Comparison of ENCODE assay signal across 8 mouse cellular contexts in genomic region chr5:124326829-124327228, GRCm38 (mm10). TPM values are rescaled to one million over a fixed set of nuclear protein-coding genes. Genes with fewer than 3 reads are reported as not detected.
DNase-seq lines count a peak whose midpoint lies in the region; ATAC-seq and TF ChIP-seq lines count a peak whose summit lies in the region.

No protein-coding gene starts in this region.

- DNase-seq in lung, embryonic 14.5 days, result no peak
- no peak for DNase-seq in lung, postnatal 25 days (ENCODE audit: low spot score)
- no peak for DNase-seq in embryonic facial prominence, embryonic 14.5 days (ENCODE audit: low spot score)
- no peak for DNase-seq in right cerebral cortex, postnatal 36 days (ENCODE audit: low spot score in 2 of 2)
- no peak for DNase-seq in ovary, postnatal 36 days (ENCODE audit: low spot score)
- no peak for DNase-seq in embryo, embryonic 9.5 days (ENCODE audit: extremely low spot score)

- ATAC-seq in lung, embryonic 14.5 days (ENCODE audit: insufficient read depth), result no peak
- ATAC-seq in embryonic facial prominence, embryonic 14.5 days (ENCODE audit: low read depth), result no peak
- no peak for ATAC-seq in intestine, embryonic 16.5 days
- no peak for ATAC-seq in neural tube, embryonic 14.5 days (ENCODE audit: low read depth)

- no peaks in the 10 kb centered on the region for H3K9me3 ChIP-seq in lung, embryonic 14.5 days (ENCODE audit: low read depth, low read length)
- no peaks in the 10 kb centered on the region for H3K9me3 ChIP-seq in embryonic facial prominence, embryonic 14.5 days (ENCODE audit: control insufficient read depth, low read length)
- H3K9me3 ChIP-seq in intestine, embryonic 16.5 days (ENCODE audit: control insufficient read depth, low read length), result no peaks in the 10 kb centered on the region
- no peaks in the 10 kb centered on the region for H3K9me3 ChIP-seq in neural tube, embryonic 14.5 days (ENCODE audit: control insufficient read depth, low read length)

- no peak for TF ChIP-seq CTCF in lung, embryonic 14.5 days (IDR thresholded peaks at IDR 0.05; ENCODE audit: low read depth)

- no peaks in the 10 kb centered on the region for H3K27me3 ChIP-seq in lung, embryonic 14.5 days (ENCODE audit: insufficient read depth, low read length)
- H3K27me3 ChIP-seq in embryonic facial prominence, embryonic 14.5 days (replicated peaks; ENCODE audit: control insufficient read depth, insufficient read depth, low read length), result no peaks in the 10 kb centered on the region
- no peaks in the 10 kb centered on the region for H3K27me3 ChIP-seq in intestine, embryonic 16.5 days (replicated peaks; ENCODE audit: control insufficient read depth, insufficient read depth, low read length)
- H3K27me3 ChIP-seq in neural tube, embryonic 14.5 days (ENCODE audit: control insufficient read depth, insufficient read depth, low read length), result no peaks in the 10 kb centered on the region

- H3K4me2 ChIP-seq in lung, embryonic 14.5 days, result peak overlapping the region; percentile 73
- H3K4me2 ChIP-seq in embryonic facial prominence, embryonic 14.5 days (ENCODE audit: low read depth, low read length), result peak overlapping the region; percentile 61
- peak overlapping the region; percentile 53 for H3K4me2 ChIP-seq in intestine, embryonic 16.5 days (ENCODE audit: low read depth, low read length)
- H3K4me2 ChIP-seq in neural tube, embryonic 14.5 days (ENCODE audit: low read depth, low read length), result peak overlapping the region; percentile 84

- under 1% methylated on average over 8 of the region's 8 CpGs for WGBS in lung, embryonic 14.5 days
- WGBS in embryonic facial prominence, embryonic 14.5 days, result 3% methylated on average over 8 of the region's 8 CpGs
- 2% methylated on average over 8 of the region's 8 CpGs for WGBS in intestine, embryonic 16.5 days
- WGBS in neural tube, embryonic 14.5 days, result 1% methylated on average over 8 of the region's 8 CpGs

- H3K4me3 ChIP-seq in lung, embryonic 14.5 days (ENCODE audit: low read depth, low read length), result peak overlapping the region; percentile 61
- H3K4me3 ChIP-seq in embryonic facial prominence, embryonic 14.5 days (ENCODE audit: low read depth, low read length), result peak overlapping the region; percentile 64
- H3K4me3 ChIP-seq in intestine, embryonic 16.5 days (ENCODE audit: low read length), result peak overlapping the region; percentile 70
- H3K4me3 ChIP-seq in neural tube, embryonic 14.5 days (ENCODE audit: low read depth, low read length), result peak overlapping the region; percentile 55

- peak overlapping the region; percentile 92; the same call in 1 of the 2 replicates for H3K27ac ChIP-seq in lung, embryonic 14.5 days (ENCODE audit: low read depth)
- H3K27ac ChIP-seq in embryonic facial prominence, embryonic 14.5 days (replicated peaks; ENCODE audit: low read depth, low read length), result peak overlapping the region; percentile 94
- H3K27ac ChIP-seq in intestine, embryonic 16.5 days (ENCODE audit: low read length), result no peak overlapping the region
- peak overlapping the region; percentile 95 for H3K27ac ChIP-seq in neural tube, embryonic 14.5 days (ENCODE audit: low read depth, low read length)

- peaks cover 12% of the 10 kb centered on the region for H3K4me1 ChIP-seq in lung, embryonic 14.5 days (ENCODE audit: insufficient read depth)
- H3K4me1 ChIP-seq in embryonic facial prominence, embryonic 14.5 days (ENCODE audit: control insufficient read depth, insufficient read depth, low read length), result peaks cover 10% of the 10 kb centered on the region
- H3K4me1 ChIP-seq in intestine, embryonic 16.5 days (ENCODE audit: control insufficient read depth, insufficient read depth, low read length), result peaks cover 7% of the 10 kb centered on the region
- peaks cover 11% of the 10 kb centered on the region for H3K4me1 ChIP-seq in neural tube, embryonic 14.5 days (ENCODE audit: control insufficient read depth, insufficient read depth, low read length)

- H3K36me3 ChIP-seq in lung, embryonic 14.5 days (ENCODE audit: insufficient read depth), result peaks cover 13% of the 10 kb centered on the region; the same call in 1 of the 2 replicates
- H3K36me3 ChIP-seq in embryonic facial prominence, embryonic 14.5 days (ENCODE audit: control insufficient read depth, insufficient read depth, low read length), result peaks cover 12% of the 10 kb centered on the region; the same call in 1 of the 2 replicates
- H3K36me3 ChIP-seq in intestine, embryonic 16.5 days (ENCODE audit: control insufficient read depth, insufficient read depth, low read length), result no peaks in the 10 kb centered on the region
- H3K36me3 ChIP-seq in neural tube, embryonic 14.5 days (ENCODE audit: control insufficient read depth, insufficient read depth, low read length), result peaks cover 5% of the 10 kb centered on the region

- peak overlapping the region; percentile 61 for H3K9ac ChIP-seq in lung, embryonic 14.5 days
- H3K9ac ChIP-seq in embryonic facial prominence, embryonic 14.5 days (ENCODE audit: low read depth, low read length), result peak overlapping the region; percentile 73
- H3K9ac ChIP-seq in intestine, embryonic 16.5 days (ENCODE audit: low read depth, low read length), result peak overlapping the region; percentile 79
- H3K9ac ChIP-seq in neural tube, embryonic 14.5 days (replicated peaks; ENCODE audit: low read depth, low read length), result peak overlapping the region; percentile 64

RNA-seq across cellular contexts. Expression of gene Mphosph9, which starts 0.9 kb away (rescaled TPM):
- 19.2 and 20.7 TPM in 2 replicates for polyA plus RNA-seq in lung, embryonic 14.5 days (2014; fragmentation: Nextera tagmentation; extraction: Ambion mirVana)
- polyA plus RNA-seq in embryonic facial prominence, embryonic 14.5 days (2014; fragmentation: Nextera tagmentation; extraction: Ambion mirVana), result 9.3 and 10.2 TPM in 2 replicates
- polyA plus RNA-seq in intestine, embryonic 16.5 days (2015; fragmentation: Nextera tagmentation; extraction: Ambion mirVana), result 5.6 and 6.6 TPM in 2 replicates
- 15.8 and 18.8 TPM in 2 replicates for polyA plus RNA-seq in neural tube, embryonic 14.5 days (2014; fragmentation: Nextera tagmentation; extraction: Ambion mirVana)

RNA-seq across cellular contexts. Expression of gene 2810006K23Rik, which starts 1.1 kb away (rescaled TPM):
- polyA plus RNA-seq in lung, embryonic 14.5 days (2014; fragmentation: Nextera tagmentation; extraction: Ambion mirVana), result 14.5 and 15.2 TPM in 2 replicates
- 9.3 and 10.4 TPM in 2 replicates for polyA plus RNA-seq in embryonic facial prominence, embryonic 14.5 days (2014; fragmentation: Nextera tagmentation; extraction: Ambion mirVana)
- 13.6 and 14.9 TPM in 2 replicates for polyA plus RNA-seq in intestine, embryonic 16.5 days (2015; fragmentation: Nextera tagmentation; extraction: Ambion mirVana)
- 8.2 and 12.7 TPM in 2 replicates for polyA plus RNA-seq in neural tube, embryonic 14.5 days (2014; fragmentation: Nextera tagmentation; extraction: Ambion mirVana)

RNA-seq across cellular contexts. Expression of gene Cdk2ap1, which starts 36.1 kb away (rescaled TPM):
- polyA plus RNA-seq in lung, embryonic 14.5 days (2014; fragmentation: Nextera tagmentation; extraction: Ambion mirVana), result 193 and 259 TPM in 2 replicates
- 62.2 and 69.7 TPM in 2 replicates for polyA plus RNA-seq in embryonic facial prominence, embryonic 14.5 days (2014; fragmentation: Nextera tagmentation; extraction: Ambion mirVana)
- polyA plus RNA-seq in intestine, embryonic 16.5 days (2015; fragmentation: Nextera tagmentation; extraction: Ambion mirVana), result 17.8 and 21.1 TPM in 2 replicates
- polyA plus RNA-seq in neural tube, embryonic 14.5 days (2014; fragmentation: Nextera tagmentation; extraction: Ambion mirVana), result 68.5 and 72.5 TPM in 2 replicates
